Mouse (Mus musculus): ENCODE data around the gene Tbc1d10c. TPM values are rescaled to one million over a fixed set of nuclear protein-coding genes. Genes with fewer than 3 reads are reported as not detected.

Gene Tbc1d10c
- total and polyA plus RNA-seq, 3 experiments, result 43.5 to 58.5 (median 46.3) TPM

DNA sequence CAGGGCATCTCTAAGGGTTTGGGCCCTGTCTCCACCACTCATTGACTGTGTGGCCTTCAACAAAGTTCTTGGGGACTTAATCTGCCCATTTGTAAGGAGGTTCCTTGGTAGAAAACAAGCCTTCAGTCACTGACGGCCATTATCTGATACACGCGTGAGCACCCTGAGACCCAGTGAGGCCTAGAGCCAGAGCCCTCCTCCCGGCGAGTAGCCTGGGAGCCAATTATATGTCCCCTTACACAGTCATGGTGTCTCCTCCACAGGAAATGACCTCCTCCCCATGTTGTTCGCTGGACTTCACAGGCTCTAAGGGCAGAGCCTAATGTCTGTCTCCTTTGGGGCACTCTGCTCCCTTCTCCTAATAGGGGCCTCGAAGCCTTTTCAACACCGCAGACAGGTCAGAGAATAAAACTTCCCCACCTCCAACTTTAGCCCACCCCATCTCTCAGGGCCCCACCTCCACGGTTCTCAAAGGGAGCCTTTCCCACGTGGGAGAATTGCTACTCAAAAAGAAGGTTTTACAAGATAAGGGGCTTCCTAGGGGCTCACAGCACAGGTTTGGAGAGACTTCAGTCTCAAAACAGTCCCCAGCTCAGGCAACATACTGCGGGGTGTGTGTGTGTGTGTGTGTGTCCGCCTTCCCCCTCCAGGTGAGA is 44.6 kb downstream of the Tbc1d10c start:
- H3K9ac ChIP-seq (ENCODE audit: insufficient read depth, low read depth), result no peak overlapping the region
- H3K9me3 ChIP-seq (replicated peaks; ENCODE audit: low read length), result peaks cover 5% of the 10 kb centered on the region
- in situ Hi-C loops (cut with MboI; ENCODE audit: low pct_ligation_motif_present, low pct_unique_long_range_greater_than_20kb, low sequenced_read_pairs) (no loop called here), dilution Hi-C loops (cut with MboI; ENCODE audit: extremely low pct_ligation_motif_present, extremely low pct_unique_long_range_greater_than_20kb, low sequenced_read_pairs) (no loop called here)
- peaks cover 15% of the 10 kb centered on the region for H3K79me2 ChIP-seq (replicated peaks; ENCODE audit: control insufficient read depth, extremely low read depth, insufficient read depth, poor library complexity, severe bottlenecking)
- no peak overlapping the region for H3K27ac ChIP-seq (ENCODE audit: insufficient read depth, low read depth)
- H3K4me1 ChIP-seq (ENCODE audit: control insufficient read depth in 1 of 2, insufficient read depth in 2 of 2), result peaks cover 54 to 75% of the 10 kb centered on the region in 2 experiments
- TF ChIP-seq ZNF384 (IDR thresholded peaks at IDR 0.05; ENCODE audit: low read depth, low read length) (no peak), E2F4 (IDR thresholded peaks at IDR 0.05; ENCODE audit: insufficient replicate concordance, low read depth, low read length) (no peak), MAFK (IDR thresholded peaks at IDR 0.05; ENCODE audit: insufficient replicate concordance, low read length) (no peak), CHD1 (IDR thresholded peaks at IDR 0.05; ENCODE audit: low read depth, low read length) (no peak; the same call in 1 of the 2 replicates), CHD2 (IDR thresholded peaks at IDR 0.05; ENCODE audit: low read length) (no peak), ETS1 (conservative IDR thresholded peaks at IDR 0.05; ENCODE audit: low read depth, low read length) (no peak), USF1 (IDR thresholded peaks at IDR 0.05; ENCODE audit: low read depth, low read length) (no peak), BHLHE40 (IDR thresholded peaks at IDR 0.05; ENCODE audit: low read depth, low read length) (no peak), NELFE (IDR thresholded peaks at IDR 0.05; ENCODE audit: low read depth, low read length) (no peak), POLR2A (IDR thresholded peaks at IDR 0.05; ENCODE audit: low read depth, low read length) (no peak), KAT2A (IDR thresholded peaks at IDR 0.05; ENCODE audit: insufficient replicate concordance, low read length) (no peak), MYC (IDR thresholded peaks at IDR 0.05; ENCODE audit: low read depth, low read length) (no peak), ZMIZ1 (IDR thresholded peaks at IDR 0.05; ENCODE audit: low read depth, low read length) (no peak), CTCF (conservative IDR thresholded peaks at IDR 0.05 in 1 of 2, IDR thresholded peaks at IDR 0.05 in 1 of 2; ENCODE audit: low read depth in 2 of 2, low read length in 2 of 2) (no peak), RAD21 (IDR thresholded peaks at IDR 0.05; ENCODE audit: low read depth, low read length) (no peak), EP300 (IDR thresholded peaks at IDR 0.05; ENCODE audit: low read length) (no peak), UBTF (IDR thresholded peaks at IDR 0.05; ENCODE audit: low read depth, low read length) (no peak)
- H3K4me3 ChIP-seq (replicated peaks in 1 of 3; ENCODE audit: low read depth in 2 of 3, low read length in 2 of 3, poor library complexity in 1 of 3), result no peak overlapping the region
- H3K27me3 ChIP-seq (replicated peaks), result no peaks in the 10 kb centered on the region
- H3K36me3 ChIP-seq (replicated peaks in 1 of 2; ENCODE audit: control insufficient read depth in 1 of 2, insufficient read depth in 1 of 2, low read length in 1 of 2), result peaks cover 10 to 30% of the 10 kb centered on the region in 2 experiments
- no peak for DNase-seq (ENCODE audit: extremely low read depth)
- H3K4me2 ChIP-seq (ENCODE audit: insufficient read depth, low read depth, poor library complexity, severe bottlenecking), result no peak overlapping the region

DNA sequence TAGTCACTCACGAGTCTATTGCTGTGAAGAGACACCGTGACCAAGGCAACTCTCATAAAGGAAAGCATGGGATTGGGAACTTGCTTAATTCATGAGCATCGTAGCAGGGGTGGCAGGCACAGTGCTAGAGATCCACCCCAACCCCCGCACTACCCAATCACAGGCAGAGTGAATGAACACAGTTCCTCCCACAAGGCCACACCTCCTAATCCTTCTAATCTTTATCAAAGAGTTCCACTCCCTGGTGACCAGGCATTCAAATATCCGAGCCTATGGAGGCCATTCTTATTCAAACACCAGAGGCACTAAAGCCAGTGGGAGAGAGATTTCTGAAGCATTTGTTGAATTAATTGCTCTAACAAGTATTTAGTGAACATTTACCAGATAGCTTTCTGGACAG is 45.1 kb downstream of the Tbc1d10c start:
- in situ Hi-C loops (cut with MboI; ENCODE audit: low pct_ligation_motif_present, low pct_unique_long_range_greater_than_20kb, low sequenced_read_pairs), result no loop called here
- peaks cover 4 to 30% of the 10 kb centered on the region in 2 experiments for H3K36me3 ChIP-seq (replicated peaks in 1 of 2; ENCODE audit: control insufficient read depth in 1 of 2, insufficient read depth in 1 of 2, low read length in 1 of 2)
- no peak overlapping the region for H3K27ac ChIP-seq (ENCODE audit: insufficient read depth, low read depth)
- no peak overlapping the region for H3K9ac ChIP-seq (ENCODE audit: insufficient read depth, low read depth)
- no peak overlapping the region for H3K4me2 ChIP-seq (ENCODE audit: insufficient read depth, low read depth, poor library complexity, severe bottlenecking)
- DNase-seq (ENCODE audit: extremely low read depth), result no peak
- peaks cover 5% of the 10 kb centered on the region for H3K9me3 ChIP-seq (replicated peaks; ENCODE audit: low read length)
- peaks cover 15% of the 10 kb centered on the region for H3K79me2 ChIP-seq (replicated peaks; ENCODE audit: control insufficient read depth, extremely low read depth, insufficient read depth, poor library complexity, severe bottlenecking)
- no peaks in the 10 kb centered on the region for H3K27me3 ChIP-seq (replicated peaks)
- dilution Hi-C loops (cut with MboI; ENCODE audit: extremely low pct_ligation_motif_present, extremely low pct_unique_long_range_greater_than_20kb, low sequenced_read_pairs), result no loop called here
- no peak overlapping the region for H3K4me3 ChIP-seq (replicated peaks in 1 of 3; ENCODE audit: low read depth in 2 of 3, low read length in 2 of 3, poor library complexity in 1 of 3)
- peaks cover 50 to 75% of the 10 kb centered on the region in 2 experiments for H3K4me1 ChIP-seq (ENCODE audit: control insufficient read depth in 1 of 2, insufficient read depth in 2 of 2)
- TF ChIP-seq NELFE (IDR thresholded peaks at IDR 0.05; ENCODE audit: low read depth, low read length), result no peak
- no peak for TF ChIP-seq JUND (conservative IDR thresholded peaks at IDR 0.05; ENCODE audit: low read depth, low read length)
- TF ChIP-seq MYC (IDR thresholded peaks at IDR 0.05; ENCODE audit: low read depth, low read length), result no peak
- no peak for TF ChIP-seq KAT2A (IDR thresholded peaks at IDR 0.05; ENCODE audit: insufficient replicate concordance, low read length)
- TF ChIP-seq ELF1 (IDR thresholded peaks at IDR 0.05; ENCODE audit: low read depth, low read length), result no peak
- no peak for TF ChIP-seq MEF2A (IDR thresholded peaks at IDR 0.05; ENCODE audit: borderline replicate concordance, low read depth, low read length)
- no peak for TF ChIP-seq JUN (IDR thresholded peaks at IDR 0.05; ENCODE audit: insufficient read depth, low read depth, low read length)
- no peak for TF ChIP-seq TBP (conservative IDR thresholded peaks at IDR 0.05; ENCODE audit: low read depth, low read length)
- no peak for TF ChIP-seq RAD21 (IDR thresholded peaks at IDR 0.05; ENCODE audit: low read depth, low read length)
- TF ChIP-seq UBTF (IDR thresholded peaks at IDR 0.05; ENCODE audit: low read depth, low read length), result no peak
- TF ChIP-seq SIN3A (IDR thresholded peaks at IDR 0.05; ENCODE audit: low read length), result no peak
